Mouse (Mus musculus): ENCODE measurements around the gene Ulk3. TPM values are rescaled to one million over a fixed set of nuclear protein-coding genes. Genes with fewer than 3 reads are reported as not detected.

Ulk3 gene
- polyA plus RNA-seq, 1 experiment from 2014 or later = 20.7 TPM

DNA sequence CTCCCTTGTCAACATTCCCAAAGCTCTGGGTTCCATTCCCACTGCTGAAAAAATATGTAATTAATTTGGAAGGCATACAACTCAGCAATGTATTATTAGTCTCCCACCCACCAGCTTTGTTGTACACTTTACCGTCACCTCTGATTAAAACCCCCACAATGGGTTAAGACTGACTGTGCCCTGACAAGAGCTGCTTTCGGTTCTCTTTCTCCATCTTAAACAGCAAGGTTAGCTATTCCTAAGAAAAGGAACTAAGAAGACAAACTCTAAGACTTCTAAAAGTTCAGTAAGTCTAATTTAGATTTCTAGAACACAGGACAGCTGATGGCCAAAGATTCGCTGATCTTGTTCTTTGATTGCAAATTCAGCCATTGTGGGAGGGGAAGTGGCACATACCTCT lies 32.0 kb upstream of the Ulk3 start:
- Histone ChIP-seq H3K27ac (no peak overlapping the region), H3K36me3 (no peaks in the 10 kb centered on the region), H3K9me3 (no peaks in the 10 kb centered on the region), H3K9ac (no peak overlapping the region), H3K4me2 (replicated peaks) (no peak overlapping the region), H3K4me3 (no peak overlapping the region), H3K27me3 (replicated peaks) (no peaks in the 10 kb centered on the region), H3K4me1 (peaks cover 11% of the 10 kb centered on the region)
- ATAC-seq (ENCODE audit: low FRiP score, low read depth) = no peak
- WGBS = 83% methylated on average over 3 of the region's 3 CpGs

DNA sequence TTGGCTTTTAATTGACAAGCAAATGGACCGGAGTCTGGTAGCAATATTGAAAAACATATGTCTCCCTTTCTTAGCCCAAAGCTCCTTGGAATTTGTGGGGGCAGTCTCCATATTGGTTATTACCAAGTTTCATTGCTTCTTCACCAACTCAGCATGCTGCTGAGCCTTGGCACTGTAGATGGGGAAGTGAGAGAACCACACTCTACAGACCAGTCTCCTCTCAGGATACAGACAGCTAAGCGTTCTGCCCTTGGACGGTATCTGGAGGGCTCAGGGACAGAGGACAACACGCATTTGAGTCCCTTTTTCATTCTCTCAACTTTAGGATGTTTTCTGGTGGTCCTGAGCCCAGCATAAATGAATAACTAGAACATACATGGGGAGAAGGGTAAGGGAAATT lies 30.6 kb upstream of the Ulk3 start:
- no peak for ATAC-seq (ENCODE audit: low FRiP score, low read depth)
- no peak overlapping the region for H3K4me3 ChIP-seq
- peaks cover 19% of the 10 kb centered on the region for H3K4me1 ChIP-seq
- H3K9me3 ChIP-seq = no peaks in the 10 kb centered on the region
- no peaks in the 10 kb centered on the region for H3K36me3 ChIP-seq
- no peak overlapping the region for H3K9ac ChIP-seq
- H3K27ac ChIP-seq = no peak overlapping the region
- no peak overlapping the region for H3K4me2 ChIP-seq (replicated peaks)
- no peaks in the 10 kb centered on the region for H3K27me3 ChIP-seq (replicated peaks)
- WGBS = 89% methylated on average over 4 of the region's 4 CpGs

DNA sequence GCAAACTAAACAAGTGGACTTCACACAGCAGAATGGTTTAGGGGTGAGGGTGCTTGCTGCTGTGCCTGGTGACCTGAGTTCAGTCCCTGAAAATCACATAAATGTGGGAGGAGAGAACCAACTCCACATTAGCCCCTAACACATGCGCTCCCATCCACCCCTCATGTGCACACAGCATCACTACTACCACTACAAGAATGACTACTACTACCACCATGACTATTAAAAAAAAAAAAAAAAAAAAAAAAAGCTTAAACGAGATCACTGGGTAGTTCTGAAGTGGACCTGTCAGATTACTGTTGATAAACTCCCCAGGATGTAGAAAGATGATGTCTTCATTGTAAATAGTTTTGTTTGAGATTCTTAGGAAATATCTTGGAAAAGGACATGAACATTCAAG lies 29.7 kb upstream of the Ulk3 start:
- Histone ChIP-seq H3K9ac (no peak overlapping the region), H3K27ac (no peak overlapping the region)
- no peak for ATAC-seq (ENCODE audit: low FRiP score, low read depth)

DNA sequence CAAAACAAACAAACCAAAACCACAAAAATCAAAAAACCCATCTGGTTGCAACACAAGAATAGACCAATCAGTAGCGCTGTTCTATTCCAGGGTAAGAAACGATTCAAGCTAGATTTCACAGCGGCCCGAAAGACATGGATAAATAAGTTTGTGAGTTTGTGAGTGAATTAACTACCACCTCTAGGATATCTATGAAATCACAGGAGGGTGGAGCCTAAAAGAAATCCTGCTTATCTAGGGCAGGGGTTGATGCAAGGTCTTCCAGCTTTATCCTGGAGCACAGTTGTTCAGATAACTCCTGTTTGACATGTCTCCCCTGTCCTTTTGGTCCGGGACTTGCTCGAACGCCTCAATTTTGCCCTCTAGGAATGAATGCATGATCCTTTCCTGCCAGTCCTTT lies 29.0 kb upstream of the Ulk3 start:
- H3K4me1 ChIP-seq = peaks cover 19% of the 10 kb centered on the region
- no peaks in the 10 kb centered on the region for H3K9me3 ChIP-seq
- H3K4me3 ChIP-seq = peak overlapping the region; percentile 69
- no peaks in the 10 kb centered on the region for H3K36me3 ChIP-seq
- H3K9ac ChIP-seq = peak overlapping the region; percentile 59
- H3K27ac ChIP-seq = peak overlapping the region; percentile 5; the same call in 1 of the 2 replicates
- H3K4me2 ChIP-seq (replicated peaks) = peak overlapping the region; percentile 83
- peak; percentile 43 for ATAC-seq (ENCODE audit: low FRiP score, low read depth)
- no peaks in the 10 kb centered on the region for H3K27me3 ChIP-seq (replicated peaks)
- WGBS = 31% methylated on average over 7 of the region's 7 CpGs

More for the DNA sequence above, 29.7 kb upstream of the Ulk3 start:
- H3K9me3 ChIP-seq = no peaks in the 10 kb centered on the region
- peaks cover 19% of the 10 kb centered on the region for H3K4me1 ChIP-seq
- H3K36me3 ChIP-seq = no peaks in the 10 kb centered on the region
- H3K4me2 ChIP-seq (replicated peaks) = no peak overlapping the region
- no peaks in the 10 kb centered on the region for H3K27me3 ChIP-seq (replicated peaks)
- H3K4me3 ChIP-seq = no peak overlapping the region
- WGBS = 75% methylated on average over 2 of the region's 2 CpGs

DNA sequence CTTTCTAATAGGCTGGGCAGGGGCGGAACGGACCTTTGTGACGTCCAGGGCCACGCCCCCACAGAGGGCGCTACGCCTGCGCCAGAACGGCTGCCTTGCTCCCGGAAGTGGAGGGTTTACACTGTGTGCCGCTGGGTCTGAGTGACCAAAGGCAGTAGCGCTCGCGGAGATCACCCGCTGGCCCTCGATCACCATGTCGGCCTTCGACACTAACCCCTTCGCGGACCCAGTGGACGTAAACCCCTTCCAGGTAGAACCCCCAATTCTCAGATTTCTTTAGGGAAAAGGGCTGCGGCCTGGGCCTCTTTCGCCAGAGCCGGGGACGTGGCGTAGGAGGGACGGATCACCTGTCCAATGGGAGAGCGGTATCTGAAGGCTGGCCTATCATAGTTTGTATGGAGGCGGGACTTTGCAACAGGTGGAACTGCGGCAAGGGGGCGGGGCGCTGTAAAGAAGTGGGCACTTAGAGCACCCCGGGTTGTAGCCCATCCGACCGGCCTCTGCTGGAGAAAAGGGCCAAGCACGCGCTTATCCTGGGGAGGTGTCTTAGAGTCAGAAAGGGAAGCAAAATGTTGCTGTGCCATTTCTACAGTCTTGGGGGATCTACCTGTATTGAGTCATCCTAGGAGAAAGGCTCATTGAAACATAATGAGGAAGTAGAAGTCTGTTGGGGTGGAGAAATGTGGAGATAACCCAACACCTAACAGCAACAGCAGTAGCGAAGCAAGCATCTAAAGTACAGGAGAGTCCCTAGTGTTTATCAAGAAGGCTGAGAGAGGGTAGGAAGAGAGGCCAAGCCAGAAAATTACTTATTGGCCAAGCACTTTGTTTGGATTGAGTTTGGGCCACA lies 28.2 kb upstream of the Ulk3 start, which contains the start of gene Scamp2:
TSS of gene Scamp2 (plus strand) at position 83 of the 850 bp plus-strand sequence.
- H3K9ac ChIP-seq = peak within 1 kb of the TSS; percentile 59
- under 1% methylated on average over 37 of the region's 37 CpGs for whole genome bisulfite sequencing
- peak; percentile 99 for ATAC-seq (ENCODE audit: low FRiP score, low read depth)
- H3K4me2 ChIP-seq (replicated peaks) = peak within 1 kb of the TSS; percentile 83
- H3K4me3 ChIP-seq = peak within 1 kb of the TSS; percentile 69
- no peaks in the 10 kb centered on the region for H3K36me3 ChIP-seq
- H3K4me1 ChIP-seq = peaks cover 19% of the 10 kb centered on the region
- H3K27ac ChIP-seq = peak within 1 kb of the TSS; percentile 5; the same call in 1 of the 2 replicates
- H3K27me3 ChIP-seq (replicated peaks) = no peaks in the 10 kb centered on the region
- no peaks in the 10 kb centered on the region for H3K9me3 ChIP-seq

DNA sequence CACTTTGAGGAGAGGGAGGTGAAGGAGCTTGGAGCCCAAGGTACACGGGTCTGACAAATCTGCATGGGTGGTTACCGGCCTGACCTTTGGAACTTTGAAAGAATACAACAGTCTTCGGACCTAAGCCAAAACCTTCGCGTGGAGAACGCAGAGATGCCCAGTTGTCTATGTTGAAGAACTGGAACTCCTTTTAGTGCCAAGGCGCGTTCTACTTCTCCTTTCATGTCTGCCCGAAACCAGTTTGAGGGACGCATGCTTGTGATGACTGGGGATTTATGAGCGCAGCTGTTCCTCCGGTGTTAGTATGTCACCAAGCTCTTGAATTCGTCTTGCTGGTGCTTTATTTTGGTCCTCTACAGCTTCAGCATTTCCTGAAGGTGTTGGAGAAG lies 27.5 kb upstream of the Ulk3 start:
- H3K27me3 ChIP-seq (replicated peaks) = no peaks in the 10 kb centered on the region
- ATAC-seq (ENCODE audit: low FRiP score, low read depth) = no peak
- no peak overlapping the region for H3K9ac ChIP-seq
- H3K27ac ChIP-seq = no peak overlapping the region
- H3K4me2 ChIP-seq (replicated peaks) = peak overlapping the region; percentile 83
- no peaks in the 10 kb centered on the region for H3K9me3 ChIP-seq
- H3K4me3 ChIP-seq = peak overlapping the region; percentile 69
- WGBS = 80% methylated on average over 13 of the region's 13 CpGs
- H3K4me1 ChIP-seq = peaks cover 19% of the 10 kb centered on the region
- H3K36me3 ChIP-seq = no peaks in the 10 kb centered on the region

DNA sequence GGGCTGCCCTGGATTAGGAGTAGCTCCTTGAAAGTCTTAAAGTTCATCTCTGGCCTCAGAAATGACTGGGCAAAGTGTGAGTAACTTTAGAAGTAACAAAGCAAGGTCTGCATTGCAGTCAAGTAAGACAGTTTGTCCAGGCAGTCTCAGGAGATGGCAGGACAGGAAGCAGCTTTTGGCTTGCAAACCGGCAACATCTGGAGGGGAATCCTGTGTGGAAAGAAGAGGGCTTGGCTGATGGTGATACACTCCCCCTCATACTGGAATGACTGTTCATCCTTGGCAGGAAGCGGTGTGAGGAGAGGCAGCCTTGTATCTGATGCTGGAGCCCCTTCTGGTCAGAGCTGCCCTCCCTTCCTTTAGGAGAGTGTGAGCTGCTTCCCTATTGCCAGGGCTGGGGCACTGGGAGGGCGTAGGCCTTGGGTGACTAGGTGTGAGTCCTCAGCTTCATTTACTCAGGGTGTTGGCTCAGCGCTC lies 26.3 kb upstream of the Ulk3 start:
- no peak overlapping the region for H3K4me3 ChIP-seq
- WGBS = 82% methylated on average over 4 of the region's 4 CpGs
- no peaks in the 10 kb centered on the region for H3K9me3 ChIP-seq
- H3K36me3 ChIP-seq = peaks cover under 1% of the 10 kb centered on the region
- H3K9ac ChIP-seq = no peak overlapping the region
- ATAC-seq (ENCODE audit: low FRiP score, low read depth) = no peak
- H3K27me3 ChIP-seq (replicated peaks) = no peaks in the 10 kb centered on the region
- H3K4me1 ChIP-seq = peaks cover 19% of the 10 kb centered on the region
- H3K27ac ChIP-seq = no peak overlapping the region
- 0 out of 2 replicates have a peak overlapping the region, but pooled peaks have one; percentile 12 for H3K4me2 ChIP-seq (replicated peaks)

DNA sequence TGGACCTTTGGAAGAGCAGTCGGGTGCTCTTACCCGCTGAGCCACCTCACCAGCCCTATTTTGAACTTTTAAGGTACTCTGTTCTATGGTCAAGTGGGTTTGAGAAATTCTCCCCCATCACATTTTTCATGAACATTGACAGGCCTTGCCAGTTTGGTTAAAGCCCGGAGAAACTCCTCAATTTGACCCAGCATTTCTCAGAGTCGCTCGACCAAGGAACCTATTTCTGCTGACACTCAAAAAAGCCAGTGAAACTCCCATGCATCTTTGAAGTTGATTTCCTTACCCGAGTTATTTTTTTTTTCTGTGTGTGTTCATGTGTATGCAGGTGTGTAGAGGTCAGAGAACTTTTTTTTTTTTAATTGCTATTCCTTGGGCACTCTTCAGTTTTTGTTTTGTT lies 24.6 kb upstream of the Ulk3 start:
- Histone ChIP-seq H3K27me3 (replicated peaks) (no peaks in the 10 kb centered on the region), H3K4me2 (replicated peaks) (no peak overlapping the region), H3K9ac (no peak overlapping the region), H3K9me3 (no peaks in the 10 kb centered on the region), H3K4me3 (no peak overlapping the region), H3K4me1 (peaks cover 19% of the 10 kb centered on the region), H3K36me3 (peaks cover 17% of the 10 kb centered on the region), H3K27ac (no peak overlapping the region)
- 91% methylated on average over 6 of the region's 6 CpGs for WGBS
- no peak for ATAC-seq (ENCODE audit: low FRiP score, low read depth)

DNA sequence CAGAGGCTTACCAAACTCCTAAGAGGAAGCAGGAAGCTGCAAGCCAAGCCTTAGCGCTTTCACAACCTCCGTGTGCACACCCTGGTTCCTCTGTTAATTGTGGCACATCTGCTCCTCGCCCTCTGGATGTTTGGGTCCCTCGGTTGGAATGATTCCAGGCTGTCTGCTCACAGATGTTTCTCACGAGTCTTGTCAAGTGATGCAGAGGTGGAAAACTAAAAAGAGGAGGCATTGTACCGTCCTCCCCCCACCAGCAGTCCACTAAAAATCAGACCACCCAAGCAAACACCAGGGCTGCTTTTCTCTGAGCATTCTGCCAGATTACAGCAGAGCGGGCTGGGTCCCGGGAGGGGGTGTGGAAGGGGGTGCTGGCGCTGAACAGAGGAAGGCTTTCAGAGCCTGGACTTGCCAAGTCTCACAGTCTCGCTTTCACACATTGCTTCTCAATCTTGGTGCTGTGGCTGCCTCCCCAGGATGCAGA lies 23.5 kb upstream of the Ulk3 start:
- Histone ChIP-seq H3K9ac (0 out of 2 replicates have a peak overlapping the region, but pooled peaks have one; percentile 13), H3K36me3 (peaks cover 21% of the 10 kb centered on the region), H3K27ac (no peak overlapping the region), H3K4me2 (replicated peaks) (peak overlapping the region; percentile 16; the same call in 1 of the 2 replicates), H3K27me3 (replicated peaks) (no peaks in the 10 kb centered on the region), H3K4me3 (no peak overlapping the region), H3K4me1 (peaks cover 19% of the 10 kb centered on the region), H3K9me3 (no peaks in the 10 kb centered on the region)
- WGBS = 61% methylated on average over 10 of the region's 10 CpGs
- no peak for ATAC-seq (ENCODE audit: low FRiP score, low read depth)

DNA sequence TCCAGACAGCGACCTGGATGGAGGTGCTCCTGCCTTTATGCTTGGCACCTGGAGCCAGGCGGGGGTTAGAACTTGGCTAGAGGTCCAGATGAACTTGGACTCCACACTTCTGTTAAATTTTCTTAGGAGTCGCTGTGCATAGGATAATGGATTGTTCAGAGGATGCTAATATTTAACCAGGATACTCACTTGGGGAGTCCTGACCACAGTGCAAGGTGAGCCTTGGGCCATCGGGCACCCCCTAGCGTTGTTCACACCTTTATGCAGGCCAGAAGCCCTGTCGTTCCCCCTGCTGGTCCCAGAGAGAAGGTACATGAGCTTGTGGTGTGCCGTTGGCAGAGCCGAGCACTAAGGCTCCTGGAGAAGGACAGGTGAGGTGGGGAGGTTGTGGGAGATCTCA lies 22.4 kb upstream of the Ulk3 start:
- H3K9ac ChIP-seq = no peak overlapping the region
- H3K27me3 ChIP-seq (replicated peaks) = no peaks in the 10 kb centered on the region
- 61% methylated on average over 8 of the region's 8 CpGs for WGBS
- no peak for ATAC-seq (ENCODE audit: low FRiP score, low read depth)
- no peak overlapping the region for H3K4me3 ChIP-seq
- peaks cover 12% of the 10 kb centered on the region for H3K4me1 ChIP-seq
- no peak overlapping the region for H3K27ac ChIP-seq
- no peaks in the 10 kb centered on the region for H3K9me3 ChIP-seq
- no peak overlapping the region for H3K4me2 ChIP-seq (replicated peaks)
- peaks cover 28% of the 10 kb centered on the region for H3K36me3 ChIP-seq

DNA sequence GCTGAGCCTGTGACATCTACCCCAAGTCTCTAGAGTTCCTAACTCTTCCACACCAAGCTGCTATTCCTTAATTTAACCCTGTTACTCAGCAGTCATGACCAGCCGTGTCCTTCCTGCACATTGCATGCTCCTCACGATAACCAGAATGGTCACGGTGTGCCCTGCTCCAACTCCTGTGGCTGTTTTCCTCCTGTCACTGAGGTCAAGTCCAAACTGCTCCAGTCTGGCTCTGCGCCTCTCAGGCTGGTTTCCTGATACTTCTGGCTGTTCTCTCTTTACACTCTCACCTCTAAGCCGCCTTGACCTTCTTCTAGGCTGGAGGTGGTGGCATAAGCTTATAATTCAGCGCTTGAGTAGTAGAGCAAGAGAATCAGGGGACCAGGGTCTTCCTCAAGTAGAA lies 20.8 kb upstream of the Ulk3 start:
- no peak overlapping the region for H3K27ac ChIP-seq
- peaks cover 35% of the 10 kb centered on the region for H3K36me3 ChIP-seq
- no peak overlapping the region for H3K4me2 ChIP-seq (replicated peaks)
- no peak overlapping the region for H3K9ac ChIP-seq
- ATAC-seq (ENCODE audit: low FRiP score, low read depth) = no peak
- H3K4me1 ChIP-seq = no peaks in the 10 kb centered on the region
- H3K27me3 ChIP-seq (replicated peaks) = no peaks in the 10 kb centered on the region
- H3K4me3 ChIP-seq = no peak overlapping the region
- H3K9me3 ChIP-seq = no peaks in the 10 kb centered on the region
- 97% methylated on average over 6 of the region's 6 CpGs for WGBS

DNA sequence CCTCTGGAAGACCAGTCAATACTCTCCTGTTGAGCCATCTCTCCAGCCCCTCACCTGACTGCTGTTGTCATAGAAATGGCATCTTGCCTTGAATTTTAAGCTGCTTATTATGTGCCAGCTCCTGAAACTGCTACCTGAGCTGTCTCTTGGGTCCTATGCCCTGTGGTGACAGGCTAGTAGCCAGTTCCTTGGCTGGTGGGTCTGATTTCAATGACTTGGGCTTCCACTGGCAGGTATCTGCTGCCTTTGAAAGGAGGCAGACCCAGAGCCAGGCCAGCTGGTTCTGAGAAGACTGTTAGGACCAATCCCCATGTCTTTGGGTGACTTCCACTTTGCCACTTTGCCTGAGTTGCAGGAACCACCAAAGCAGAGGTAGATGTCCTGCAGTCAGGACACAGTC lies 14.9 kb upstream of the Ulk3 start:
- Histone ChIP-seq H3K27me3 (replicated peaks) (no peaks in the 10 kb centered on the region), H3K9me3 (no peaks in the 10 kb centered on the region), H3K27ac (no peak overlapping the region), H3K4me2 (replicated peaks) (no peak overlapping the region), H3K9ac (no peak overlapping the region), H3K4me3 (no peak overlapping the region), H3K4me1 (no peaks in the 10 kb centered on the region), H3K36me3 (peaks cover 49% of the 10 kb centered on the region)
- ATAC-seq (ENCODE audit: low FRiP score, low read depth) = no peak

Data from neural tube, embryonic 12.5 days (tissue).